Comparison of ENCODE assay signal across 8 mouse cellular contexts in the genomic region with DNA sequence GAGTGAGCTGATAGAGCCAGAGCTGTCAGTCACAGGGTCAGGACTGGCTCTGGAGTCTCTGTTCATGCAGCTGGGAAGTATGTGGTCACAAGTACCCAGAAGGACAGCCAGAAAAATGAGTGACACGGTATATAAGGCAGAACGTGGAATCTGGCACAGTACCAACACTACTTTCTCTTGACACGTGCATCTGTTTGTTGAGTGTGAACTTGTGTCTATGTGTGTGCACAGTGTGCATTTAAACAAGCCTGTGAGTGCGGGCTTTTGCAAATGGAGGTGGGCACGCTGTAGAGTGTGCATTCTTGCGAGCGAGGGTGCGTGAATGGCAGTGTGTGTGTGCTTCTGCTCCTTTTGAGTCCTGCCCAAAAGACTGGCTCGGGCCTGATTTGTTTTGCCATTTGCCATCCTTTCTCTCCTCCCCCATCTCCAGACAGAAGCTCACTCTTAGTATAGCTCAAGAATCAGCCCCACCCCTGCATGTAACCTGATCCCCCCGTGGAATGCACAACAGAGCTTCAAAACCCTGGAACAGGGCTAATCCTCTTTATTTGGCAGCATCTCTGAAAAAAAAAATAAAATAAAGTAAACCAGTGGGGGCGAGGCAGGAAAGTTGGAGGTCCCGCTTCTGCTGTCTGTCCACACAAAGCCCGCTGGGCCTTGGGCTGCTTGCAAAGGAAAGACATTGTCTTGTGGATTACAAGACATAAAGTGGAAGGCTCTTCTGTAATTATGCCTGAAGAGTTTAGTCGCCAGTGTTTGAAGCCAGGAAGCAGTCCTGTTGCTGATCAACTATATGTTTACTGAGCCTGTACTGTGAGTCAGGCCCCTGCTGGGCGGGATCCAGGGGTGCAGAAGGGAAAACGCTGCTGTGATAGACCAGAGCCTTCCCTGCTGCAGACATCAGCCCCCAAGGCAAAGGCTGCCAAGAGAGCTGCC. TPM values are rescaled to one million over a fixed set of nuclear protein-coding genes. Genes with fewer than 3 reads are reported as not detected.
DNase-seq lines count a peak whose midpoint lies in the region; ATAC-seq and TF ChIP-seq lines count a peak whose summit lies in the region.

No protein-coding gene starts in this region.

- H3K4me1 ChIP-seq in lung, postnatal 0 days (ENCODE audit: insufficient read depth, low read depth, low read length): peaks cover 19% of the 10 kb centered on the region; the same call in 1 of the 2 replicates
- H3K4me1 ChIP-seq in embryonic facial prominence, embryonic 11.5 days (ENCODE audit: control insufficient read depth, insufficient read depth, low read length): peaks cover 4% of the 10 kb centered on the region
- peaks cover 15% of the 10 kb centered on the region; the same call in 1 of the 2 replicates for H3K4me1 ChIP-seq in hindbrain, postnatal 0 days (ENCODE audit: insufficient read depth, low read length)
- H3K4me1 ChIP-seq in midbrain, postnatal 0 days (ENCODE audit: insufficient read depth, low read length): 0 out of 2 replicates have a peak, but pooled peaks cover 7% of the 10 kb centered on the region

- WGBS in lung, postnatal 0 days: 7% methylated on average over 16 of the region's 16 CpGs
- 7% methylated on average over 16 of the region's 16 CpGs for WGBS in embryonic facial prominence, embryonic 11.5 days
- WGBS in hindbrain, postnatal 0 days: 12% methylated on average over 16 of the region's 16 CpGs
- WGBS in midbrain, postnatal 0 days: 19% methylated on average over 16 of the region's 16 CpGs

- H3K9ac ChIP-seq in lung, postnatal 0 days (replicated peaks; ENCODE audit: low read depth): no peak overlapping the region
- peak overlapping the region; percentile 18; the same call in 1 of the 2 replicates for H3K9ac ChIP-seq in embryonic facial prominence, embryonic 11.5 days (replicated peaks; ENCODE audit: low read length)
- H3K9ac ChIP-seq in hindbrain, postnatal 0 days (replicated peaks; ENCODE audit: low read length): 0 out of 2 replicates have a peak overlapping the region, but pooled peaks have one; percentile 3
- H3K9ac ChIP-seq in midbrain, postnatal 0 days (replicated peaks; ENCODE audit: low read length, poor library complexity, severe bottlenecking): no peak overlapping the region

- peak; percentile 76 for ATAC-seq in lung, postnatal 0 days
- peak; percentile 91 for ATAC-seq in embryonic facial prominence, embryonic 11.5 days (replicated peaks; ENCODE audit: insufficient number of reproducible peaks, low FRiP score, low TSS enrichment, low read depth)
- ATAC-seq in hindbrain, postnatal 0 days: peak; percentile 64
- peak; percentile 28; the same call in 1 of the 2 replicates for ATAC-seq in midbrain, postnatal 0 days (ENCODE audit: low FRiP score)
- ATAC-seq in CD4-positive, CD25-positive, alpha-beta regulatory T cell, adult 4 months: no peak
- ATAC-seq in frontal cortex, adult (ENCODE audit: low TSS enrichment): no peak

- H3K9me3 ChIP-seq in lung, postnatal 0 days (ENCODE audit: low read length): no peaks in the 10 kb centered on the region
- H3K9me3 ChIP-seq in embryonic facial prominence, embryonic 11.5 days (replicated peaks; ENCODE audit: control insufficient read depth, low read length): no peaks in the 10 kb centered on the region; the same call in 1 of the 2 replicates
- H3K9me3 ChIP-seq in hindbrain, postnatal 0 days (ENCODE audit: low read length): no peaks in the 10 kb centered on the region
- no peaks in the 10 kb centered on the region for H3K9me3 ChIP-seq in midbrain, postnatal 0 days (ENCODE audit: low read length)

- TF ChIP-seq EP300 in lung, postnatal 0 days (IDR thresholded peaks at IDR 0.05): 0 out of 2 replicates have a peak, but pooled peaks have one; percentile 34

- peak; percentile 82 for DNase-seq in lung, postnatal 0 days (ENCODE audit: low spot score)
- no peak for DNase-seq in lung, adult 18-20 months
- peak; percentile 89 for DNase-seq in embryonic facial prominence, embryonic 11.5 days (ENCODE audit: low spot score)
- peak; percentile 33 for DNase-seq in hindbrain, postnatal 0 days (ENCODE audit: low spot score)
- DNase-seq in midbrain, postnatal 0 days (ENCODE audit: low spot score): peak; percentile 48
- no peak for DNase-seq in spleen, postnatal 4 days (ENCODE audit: low spot score in 2 of 2)

- no peaks in the 10 kb centered on the region for H3K36me3 ChIP-seq in lung, postnatal 0 days (ENCODE audit: insufficient read depth, low read length)
- no peaks in the 10 kb centered on the region for H3K36me3 ChIP-seq in embryonic facial prominence, embryonic 11.5 days (replicated peaks; ENCODE audit: control insufficient read depth, insufficient read depth, low read depth, low read length)
- H3K36me3 ChIP-seq in hindbrain, postnatal 0 days (ENCODE audit: insufficient read depth, low read length): no peaks in the 10 kb centered on the region
- no peaks in the 10 kb centered on the region for H3K36me3 ChIP-seq in midbrain, postnatal 0 days (ENCODE audit: insufficient read depth, low read length)

- no peaks in the 10 kb centered on the region for H3K27me3 ChIP-seq in lung, postnatal 0 days (replicated peaks; ENCODE audit: insufficient read depth, low read length)
- no peaks in the 10 kb centered on the region for H3K27me3 ChIP-seq in embryonic facial prominence, embryonic 11.5 days (ENCODE audit: control insufficient read depth, insufficient read depth, low read length)
- no peaks in the 10 kb centered on the region for H3K27me3 ChIP-seq in hindbrain, postnatal 0 days (ENCODE audit: insufficient read depth, low read length)
- no peaks in the 10 kb centered on the region for H3K27me3 ChIP-seq in midbrain, postnatal 0 days (ENCODE audit: insufficient read depth, low read length)

- no peak overlapping the region for H3K4me3 ChIP-seq in lung, postnatal 0 days (ENCODE audit: low read depth, low read length)
- no peak overlapping the region for H3K4me3 ChIP-seq in embryonic facial prominence, embryonic 11.5 days (ENCODE audit: low read depth, low read length)
- H3K4me3 ChIP-seq in hindbrain, postnatal 0 days (ENCODE audit: low read length): no peak overlapping the region
- no peak overlapping the region for H3K4me3 ChIP-seq in midbrain, postnatal 0 days (ENCODE audit: low read depth, low read length)

- peak overlapping the region; percentile 17; the same call in 1 of the 2 replicates for H3K4me2 ChIP-seq in lung, postnatal 0 days (replicated peaks; ENCODE audit: low read depth, low read length)
- H3K4me2 ChIP-seq in embryonic facial prominence, embryonic 11.5 days (ENCODE audit: low read depth, low read length): no peak overlapping the region; the same call in 1 of the 2 replicates
- H3K4me2 ChIP-seq in hindbrain, postnatal 0 days (ENCODE audit: low read depth, low read length): 0 out of 2 replicates have a peak overlapping the region, but pooled peaks have one; percentile 10
- H3K4me2 ChIP-seq in midbrain, postnatal 0 days (ENCODE audit: low read depth, low read length, poor library complexity, severe bottlenecking): no peak overlapping the region

- peak; percentile 40 for TF ChIP-seq CTCF in lung, postnatal 0 days (IDR thresholded peaks at IDR 0.05)
- TF ChIP-seq CTCF in hindbrain, postnatal 0 days (IDR thresholded peaks at IDR 0.05; ENCODE audit: low read depth): no peak
- TF ChIP-seq CTCF in midbrain, postnatal 0 days (IDR thresholded peaks at IDR 0.05): no peak

- peak overlapping the region; percentile 74 for H3K27ac ChIP-seq in lung, postnatal 0 days (ENCODE audit: low read length)
- peak overlapping the region; percentile 42 for H3K27ac ChIP-seq in embryonic facial prominence, embryonic 11.5 days (replicated peaks; ENCODE audit: low read depth, low read length)
- peak overlapping the region; percentile 48; the same call in 1 of the 2 replicates for H3K27ac ChIP-seq in hindbrain, postnatal 0 days
- no peak overlapping the region for H3K27ac ChIP-seq in midbrain, postnatal 0 days (ENCODE audit: low read depth, low read length)

RNA-seq across cellular contexts. Expression of gene Tns3, which starts 28.5 kb away (rescaled TPM):
- polyA plus RNA-seq in lung, postnatal 0 days (2015; fragmentation: Nextera tagmentation; extraction: Ambion mirVana): 34.9 and 37.5 TPM in 2 replicates
- 14.9 and 15.6 TPM in 2 replicates for polyA plus RNA-seq in embryonic facial prominence, embryonic 11.5 days (2014; fragmentation: Nextera tagmentation; extraction: Ambion mirVana)
- total RNA-seq in hindbrain, postnatal 0 days (2014; rRNA removed): 59.0 and 63.6 TPM in 2 replicates
- 8.2 and 8.9 TPM in 2 replicates for polyA plus RNA-seq in hindbrain, postnatal 0 days (2015; fragmentation: Nextera tagmentation; extraction: Ambion mirVana)
- 33.3 and 38.7 TPM in 2 replicates for total RNA-seq in midbrain, postnatal 0 days (2014; rRNA removed)
- 4.7 and 4.9 TPM in 2 replicates for polyA plus RNA-seq in midbrain, postnatal 0 days (2015; fragmentation: Nextera tagmentation; extraction: Ambion mirVana)
- polyA plus RNA-seq in CD4-positive, CD25-positive, alpha-beta regulatory T cell, adult 4 months (2017; shearing (Covaris generic)): under 1 TPM; 0.10 to 0.27 TPM

Comparison
In these comparisons a context has a peak if more than half of its experiments do, and no peak if none do; other contexts are left out.
1. DNase-seq: peak in lung, postnatal 0 days (single experiment), embryonic facial prominence, embryonic 11.5 days (single experiment), hindbrain, postnatal 0 days (single experiment) and midbrain, postnatal 0 days (single experiment); none in lung, adult 18-20 months (0 of 2) and spleen, postnatal 4 days (0 of 2).
2. ATAC-seq: peak in lung, postnatal 0 days (single experiment), embryonic facial prominence, embryonic 11.5 days (single experiment), hindbrain, postnatal 0 days (single experiment) and midbrain, postnatal 0 days (single experiment); none in CD4-positive, CD25-positive, alpha-beta regulatory T cell, adult 4 months (single experiment) and frontal cortex, adult (single experiment).
3. H3K4me2 ChIP-seq: peak in lung, postnatal 0 days (single experiment) and hindbrain, postnatal 0 days (single experiment); none in embryonic facial prominence, embryonic 11.5 days (single experiment) and midbrain, postnatal 0 days (single experiment).
4. H3K9ac ChIP-seq: peak in embryonic facial prominence, embryonic 11.5 days (single experiment) and hindbrain, postnatal 0 days (single experiment); none in lung, postnatal 0 days (single experiment) and midbrain, postnatal 0 days (single experiment).